Mouse (Mus musculus) megakaryocyte, embryonic 14.5 days (primary cell): ENCODE data around the gene Glb1.

Experiments used
- FLI1 ChIP-seq: IDR thresholded peaks from 2 replicates; pipeline ENCODE4 v1.6.1; 2012; ENCODE audit warnings: low read length, inconsistent platforms, mixed read lengths
- GATA1 ChIP-seq: IDR thresholded peaks from 3 replicates; pipeline ENCODE4 v1.6.1; 2012; ENCODE audit warnings: mixed read lengths, low read length, inconsistent platforms, borderline replicate concordance

- TF ChIP-seq GATA1 (no peak), FLI1 (no peak)
These were observed 39.7 kb downstream of the Glb1 start for GRCm38 (mm10) chr9:114440548-114440947.
